Mouse (Mus musculus): Measurements from ENCODE around the gene Astl. TPM values are rescaled to one million over a fixed set of nuclear protein-coding genes. Genes with fewer than 3 reads are reported as not detected.
A peak's percentile ranks its signal among the peaks of the same experiment; 100 is the strongest.

The Astl gene
- total RNA-seq, 2 experiments from 2014 or later, result not detected

DNA sequence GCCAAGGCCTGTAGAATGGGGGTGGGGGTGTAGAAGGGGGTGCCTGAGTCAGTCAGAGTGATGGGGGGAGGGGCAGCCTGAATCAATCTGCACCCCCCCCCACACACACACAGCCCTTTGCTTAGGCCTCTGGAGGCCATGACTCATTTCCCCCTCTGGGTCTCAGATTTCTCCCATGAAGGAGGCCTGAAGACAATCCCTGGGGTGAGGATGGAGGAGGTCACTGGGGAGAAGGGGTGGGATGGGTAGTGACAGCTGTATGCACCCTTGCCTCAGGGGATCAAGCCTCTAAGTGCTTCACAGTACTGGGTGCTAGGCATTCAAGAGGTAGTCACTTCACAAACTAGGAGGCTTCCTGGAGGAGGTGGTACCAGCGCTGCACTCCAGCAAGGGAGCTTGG lies 14.8 kb upstream of the Astl start:
- DNase-seq (ENCODE audit: low spot score in 2 of 2), result no peak

- DNase-seq (ENCODE audit: low spot score in 2 of 2), result no peak
These were observed 14.0 kb upstream of the Astl start for GRCm38 (mm10) chr2:127324456-127324855.

- no peak for DNase-seq (ENCODE audit: low spot score in 2 of 2)
These were observed 10.2 kb upstream of the Astl start for GRCm38 (mm10) chr2:127328090-127328851.

DNA sequence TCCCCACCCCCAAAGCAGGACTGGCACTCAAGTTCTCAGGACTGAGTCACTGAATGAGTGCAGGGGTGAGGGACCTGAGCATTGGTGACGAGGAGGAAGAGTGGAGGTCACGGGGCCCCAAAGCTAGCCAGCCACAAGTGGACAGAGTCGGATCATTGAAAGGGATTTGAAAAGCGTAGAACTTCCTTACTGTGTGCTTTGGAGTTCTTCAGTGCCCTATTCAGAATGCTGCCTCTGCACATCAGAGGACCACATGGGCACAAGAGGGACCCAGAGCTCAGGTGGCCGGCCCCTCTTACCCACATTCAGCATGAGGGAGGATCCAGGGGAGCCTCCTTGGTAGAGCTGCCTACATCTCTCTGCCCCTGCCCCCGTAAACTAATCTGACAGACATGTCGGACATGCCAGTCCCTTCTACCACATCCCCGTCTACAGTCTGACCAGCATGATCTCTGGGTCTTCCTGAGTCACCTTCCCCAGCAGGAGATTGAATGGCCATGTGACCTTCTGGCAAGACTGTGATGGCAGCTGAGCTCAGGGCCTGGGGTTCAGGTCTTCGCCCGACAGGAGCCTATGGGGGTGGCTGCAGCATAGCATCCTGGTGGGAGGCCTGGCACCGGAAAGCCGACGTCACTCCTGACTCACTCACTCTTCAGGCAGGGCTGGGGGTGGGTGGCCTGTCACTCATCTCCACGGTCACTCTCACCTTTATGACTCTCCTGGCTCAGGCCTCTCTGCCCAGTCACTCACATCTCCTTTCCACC lies 5.5 kb upstream of the Astl start:
- no peak for DNase-seq (ENCODE audit: low spot score in 2 of 2)

- DNase-seq (ENCODE audit: low spot score in 2 of 2), result no peak
These were observed 4.4 kb upstream of the Astl start for GRCm38 (mm10) chr2:127333945-127334603.

GRCm38 (mm10) chr2:127335078-127335541 lies 3.3 kb upstream of the Astl start:
- no peak for DNase-seq (ENCODE audit: low spot score in 2 of 2)

- DNase-seq (ENCODE audit: low spot score in 2 of 2), result peak; percentile 63 to 76
These were observed 2.5 kb upstream of the Astl start, which contains the start of gene Dusp2 for GRCm38 (mm10) chr2:127335767-127336496. TSS of gene Dusp2 (plus strand) at chr2:127336159.

DNA sequence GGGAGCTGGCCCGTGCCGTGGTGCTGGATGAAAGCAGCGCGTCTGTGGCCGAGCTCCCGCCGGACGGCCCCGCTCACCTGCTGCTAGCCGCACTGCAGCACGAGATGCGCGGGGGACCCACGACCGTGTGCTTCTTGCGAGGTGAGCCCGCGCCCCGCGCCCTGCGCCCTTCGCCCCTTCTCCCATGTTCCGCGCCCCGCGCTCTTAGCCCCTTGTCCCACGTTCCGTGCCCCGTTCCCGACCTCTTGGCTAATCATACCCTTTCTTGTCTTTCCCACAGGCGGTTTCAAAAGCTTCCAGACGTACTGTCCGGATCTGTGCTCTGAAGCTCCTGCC lies 2.0 kb upstream of the Astl start:
- DNase-seq (ENCODE audit: low spot score in 2 of 2), result no peak

DNA sequence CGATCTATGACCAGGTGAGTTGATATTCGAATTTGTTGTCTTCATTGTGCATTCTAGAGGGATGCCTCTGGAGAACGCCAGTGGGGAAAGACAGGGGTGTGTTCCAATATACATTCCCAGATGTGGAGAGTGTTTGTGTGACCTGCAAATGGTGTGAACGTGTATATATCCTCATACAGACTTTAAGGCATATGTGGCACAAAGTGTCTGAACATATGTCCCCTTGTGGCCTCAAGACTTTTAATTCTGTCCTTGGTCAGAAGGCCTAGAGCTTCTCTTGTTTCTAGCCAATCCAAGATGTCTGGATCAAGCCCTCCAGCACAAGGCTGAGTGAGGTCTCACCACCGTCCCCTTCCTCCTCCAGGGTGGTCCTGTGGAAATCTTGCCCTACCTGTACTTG lies 1.6 kb upstream of the Astl start:
- DNase-seq (ENCODE audit: low spot score in 2 of 2), result no peak

GRCm38 (mm10) chr2:127337531-127337930 lies 908 bp upstream of the Astl start:
- DNase-seq (ENCODE audit: low spot score in 2 of 2), result no peak

DNA sequence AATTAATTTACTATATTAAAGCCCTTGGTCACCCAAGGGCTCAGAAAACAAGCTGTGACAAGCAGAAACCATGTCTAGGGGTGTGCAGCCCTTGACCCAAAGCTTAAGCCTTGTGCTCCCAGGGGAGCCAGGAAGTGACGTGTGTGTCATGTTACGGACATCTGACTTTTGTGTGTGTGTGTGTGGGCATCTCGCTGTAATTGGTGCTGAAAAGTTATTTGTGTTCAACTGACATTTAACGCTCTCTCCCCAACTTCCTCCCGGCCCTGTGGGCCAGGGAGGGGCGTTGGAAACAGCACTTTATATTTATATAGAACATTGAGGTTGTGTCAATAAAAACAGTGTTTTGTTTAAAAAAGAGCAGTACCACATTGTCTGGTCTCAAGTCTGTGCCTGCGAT lies 427 bp upstream of the Astl start:
- no peak for DNase-seq (ENCODE audit: low spot score in 2 of 2)

DNA sequence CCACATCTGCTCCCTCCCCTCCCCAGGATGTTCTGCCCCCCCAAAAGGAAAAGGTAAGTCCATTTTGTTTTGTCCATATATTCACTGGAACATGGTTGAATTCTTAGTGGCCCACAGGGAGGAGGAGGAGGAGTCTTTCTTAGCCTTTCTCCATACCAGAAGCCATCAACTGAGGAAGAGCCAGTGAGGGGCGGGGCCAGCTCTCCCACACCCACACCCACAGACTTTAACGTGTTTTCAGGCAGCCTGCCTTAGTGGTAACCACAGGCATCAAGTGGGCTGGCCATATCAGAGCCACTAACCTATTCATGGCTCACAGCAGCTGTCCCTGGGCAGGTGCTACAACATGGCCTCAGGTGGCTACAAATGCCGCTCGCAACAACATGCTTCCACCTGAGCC lies 394 bp downstream of the Astl start:
- no peak for DNase-seq (ENCODE audit: low spot score in 2 of 2)

DNA sequence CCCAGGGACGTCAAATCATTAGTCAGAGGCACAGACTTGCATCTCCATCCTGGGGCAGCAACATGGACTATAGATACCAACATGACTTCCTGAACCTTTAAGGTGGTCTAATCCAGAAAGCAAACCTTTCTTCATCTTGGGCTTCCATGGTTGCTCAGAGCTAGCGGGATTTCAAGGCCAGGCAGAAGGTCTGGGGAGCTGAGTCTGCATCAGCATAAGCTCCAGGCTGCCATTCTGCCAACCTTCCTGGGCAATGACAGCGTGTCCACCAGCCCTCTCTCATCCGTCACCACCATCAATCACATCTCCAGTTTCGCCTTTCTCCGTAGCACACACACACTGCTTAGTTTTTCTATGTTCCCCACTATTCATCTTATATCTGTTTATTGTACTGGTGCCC lies 823 bp downstream of the Astl start:
- DNase-seq (ENCODE audit: low spot score in 2 of 2), result no peak

DNA sequence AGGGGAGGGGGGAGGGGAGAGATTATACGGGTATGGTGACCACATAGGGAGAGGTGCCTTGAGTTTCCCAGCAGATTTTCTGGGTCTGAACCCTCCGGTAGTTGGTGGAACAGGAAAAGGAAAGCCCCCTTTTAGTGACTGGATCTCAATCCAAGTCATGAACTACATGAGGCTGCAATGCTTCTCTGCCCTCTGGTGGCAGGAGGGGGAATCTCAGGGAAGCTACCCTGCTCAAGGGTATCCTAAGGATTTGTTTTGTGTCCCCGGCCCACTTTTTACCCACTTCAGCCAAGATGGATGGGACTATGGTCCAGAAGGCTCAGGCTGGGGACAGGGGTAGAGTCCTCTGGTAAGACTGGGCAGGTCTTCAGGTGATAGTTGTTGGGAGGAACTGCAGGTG lies 2.7 kb downstream of the Astl start:
- DNase-seq (ENCODE audit: low spot score in 2 of 2), result peak; percentile 58 to 60

- DNase-seq (ENCODE audit: low spot score in 2 of 2), result no peak
These were observed 7.9 kb downstream of the Astl start for GRCm38 (mm10) chr2:127346334-127346733.

DNA sequence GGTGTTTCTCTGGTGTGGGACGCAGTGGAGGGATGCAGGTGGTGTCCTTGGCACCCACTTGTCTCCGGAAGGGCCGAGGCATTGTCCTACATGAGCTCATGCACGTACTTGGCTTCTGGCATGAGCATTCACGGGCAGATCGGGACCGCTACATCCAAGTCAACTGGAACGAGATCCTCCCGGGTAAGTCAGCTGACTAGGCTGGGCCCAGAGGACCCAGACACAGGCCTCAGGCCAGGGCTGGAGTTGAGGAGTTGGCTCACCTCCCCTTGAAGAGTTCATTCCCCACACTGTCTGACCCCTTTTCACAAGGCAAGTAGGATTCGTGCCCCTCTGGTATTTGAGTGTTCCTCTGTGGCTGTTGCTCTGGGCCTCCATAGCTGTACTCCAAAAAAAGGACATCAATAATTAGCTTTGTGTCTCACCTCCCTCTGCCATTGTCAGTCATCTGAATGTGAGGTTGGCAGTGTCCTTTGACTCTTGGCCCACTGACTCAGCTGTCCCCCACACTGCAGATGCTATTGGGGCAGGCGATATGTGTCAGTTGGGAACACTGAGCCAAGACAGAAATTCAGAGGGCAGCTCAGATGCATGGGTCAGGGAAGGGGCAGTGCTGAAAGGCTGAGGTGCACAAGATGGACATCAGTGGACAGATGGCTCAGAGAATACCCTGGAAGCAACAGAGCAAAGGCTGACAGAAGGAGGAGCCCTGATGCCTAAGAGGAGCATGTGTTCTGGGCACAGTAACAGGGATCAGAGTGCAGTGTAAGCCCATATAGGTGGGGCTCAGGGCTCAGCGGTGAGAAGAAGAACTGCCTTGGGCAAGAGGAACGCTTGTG lies 8.9 kb downstream of the Astl start:
- no peak for DNase-seq (ENCODE audit: low spot score in 2 of 2)

GRCm38 (mm10) chr2:127353881-127354280 lies 15.4 kb downstream of the Astl start:
- DNase-seq (ENCODE audit: low spot score in 2 of 2), result no peak

DNA sequence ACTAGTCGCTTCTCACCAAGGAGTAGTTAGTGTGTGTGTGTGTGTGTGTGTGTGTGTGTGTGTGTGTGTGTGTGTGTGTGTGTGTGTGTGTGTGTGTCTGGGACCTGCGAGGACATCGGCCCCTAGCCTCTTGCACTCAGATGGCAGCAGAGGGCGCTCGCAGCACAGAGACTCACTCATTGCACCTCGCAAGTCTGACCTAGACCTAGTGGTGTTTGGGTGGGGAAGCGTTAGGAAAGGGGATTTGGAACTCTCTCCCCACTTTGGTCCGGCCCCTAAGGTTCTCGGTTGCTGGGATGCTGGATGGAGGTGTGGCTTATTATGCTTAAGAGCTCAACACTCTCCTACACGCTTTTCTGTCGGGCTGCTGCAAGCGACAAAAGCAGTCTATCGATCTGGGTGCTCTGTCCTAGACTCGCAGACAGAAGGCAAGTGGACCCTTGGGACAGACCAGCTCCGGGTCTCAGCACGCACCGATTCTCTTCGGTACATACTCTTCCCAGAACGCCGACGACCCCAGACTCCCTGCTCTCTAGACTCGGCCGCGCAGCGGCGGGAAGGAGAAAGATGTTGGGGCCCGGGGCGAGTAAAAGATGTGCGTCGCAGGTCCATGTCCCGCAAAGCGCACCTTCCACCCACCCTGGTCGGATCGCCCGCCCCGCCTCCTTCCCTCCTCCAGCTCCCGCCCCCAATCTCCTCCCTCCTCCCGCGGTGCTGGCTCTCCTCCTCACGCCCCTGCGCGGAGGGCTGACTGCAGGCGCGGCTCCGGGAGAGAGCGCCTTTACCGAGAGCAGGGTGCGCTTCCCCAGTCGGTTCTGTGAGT lies 24.2 kb downstream of the Astl start, which contains the start of gene Adra2b:
Gene Adra2b (plus strand): TSS at position 750 of the 823 bp plus-strand sequence.
- DNase-seq (ENCODE audit: low spot score in 2 of 2), result peak; percentile 81 to 84

- DNase-seq (ENCODE audit: low spot score in 2 of 2), result no peak
These were observed 24.8 kb downstream of the Astl start for GRCm38 (mm10) chr2:127363282-127363652.
